Mouse (Mus musculus) midbrain, embryonic 13.5 days (tissue): ENCODE measurements around the gene Ccdc28b. TPM values are rescaled to one million over a fixed set of nuclear protein-coding genes. Genes with fewer than 3 reads are reported as not detected.

Experiments used
- ATAC-seq: fragments of 200-750 bp; cut with Nextera tagmentation; 2 replicates; pipeline ENCODE4 v1.8.0; 2017; ENCODE audit warnings: mild to moderate bottlenecking, moderate TSS enrichment, moderate library complexity
- H3K27ac ChIP-seq: fragments of 300-500 bp; sonication (generic); 2 replicates; pipeline ENCODE4 v1.5.1; 2015; ENCODE audit warnings: inconsistent platforms, mild to moderate bottlenecking, moderate library complexity
- H3K27me3 ChIP-seq: fragments of 300-500 bp; sonication (generic); 2 replicates; pipeline ENCODE4 v1.6.1; 2015; ENCODE audit warnings: mild to moderate bottlenecking, inconsistent platforms
- H3K36me3 ChIP-seq: fragments of 300-500 bp; sonication (generic); 2 replicates; pipeline ENCODE4 v1.6.1; 2015; ENCODE audit warnings: mild to moderate bottlenecking, inconsistent platforms
- H3K4me1 ChIP-seq: fragments of 300-500 bp; sonication (generic); replicated peaks from 2 replicates; pipeline ENCODE4 v1.6.1; 2015; ENCODE audit warnings: inconsistent platforms
- H3K4me2 ChIP-seq: fragments of 300-500 bp; sonication (generic); replicated peaks from 2 replicates; pipeline ENCODE4 v1.6.1; 2015; ENCODE audit warnings: moderate library complexity, mild to moderate bottlenecking, inconsistent platforms
- H3K4me3 ChIP-seq: fragments of 300-500 bp; sonication (generic); replicated peaks from 2 replicates; pipeline ENCODE4 v1.5.1; 2015; ENCODE audit warnings: mild to moderate bottlenecking, inconsistent platforms
- H3K9ac ChIP-seq: fragments of 300-500 bp; sonication (generic); replicated peaks from 2 replicates; pipeline ENCODE4 v1.6.1; 2015; ENCODE audit warnings: mild to moderate bottlenecking, inconsistent platforms
- H3K9me3 ChIP-seq: fragments of 300-500 bp; sonication (generic); 2 replicates; pipeline ENCODE4 v1.6.1; 2016; ENCODE audit warnings: mild to moderate bottlenecking, inconsistent platforms
- WGBS: fragments of 180-500 bp; shearing (Covaris S2); methylation state at CpG from one replicate; pipeline ENCODE4 v1.1.7; 2015; 5-methylcytosine and 5-hydroxymethylcytosine counted together
- polyA plus RNA-seq: library from polyadenylated mRNA; unstranded; fragments of >200 nt; fragmentation: Nextera tagmentation; extraction: Ambion mirVana; gene quantifications from 2 replicates; pipeline ENCODE4 v1.2.1, GENCODE M21; 2015

The Ccdc28b gene
- polyA plus RNA-seq, 1 experiment from 2014 or later, result 137 TPM

DNA sequence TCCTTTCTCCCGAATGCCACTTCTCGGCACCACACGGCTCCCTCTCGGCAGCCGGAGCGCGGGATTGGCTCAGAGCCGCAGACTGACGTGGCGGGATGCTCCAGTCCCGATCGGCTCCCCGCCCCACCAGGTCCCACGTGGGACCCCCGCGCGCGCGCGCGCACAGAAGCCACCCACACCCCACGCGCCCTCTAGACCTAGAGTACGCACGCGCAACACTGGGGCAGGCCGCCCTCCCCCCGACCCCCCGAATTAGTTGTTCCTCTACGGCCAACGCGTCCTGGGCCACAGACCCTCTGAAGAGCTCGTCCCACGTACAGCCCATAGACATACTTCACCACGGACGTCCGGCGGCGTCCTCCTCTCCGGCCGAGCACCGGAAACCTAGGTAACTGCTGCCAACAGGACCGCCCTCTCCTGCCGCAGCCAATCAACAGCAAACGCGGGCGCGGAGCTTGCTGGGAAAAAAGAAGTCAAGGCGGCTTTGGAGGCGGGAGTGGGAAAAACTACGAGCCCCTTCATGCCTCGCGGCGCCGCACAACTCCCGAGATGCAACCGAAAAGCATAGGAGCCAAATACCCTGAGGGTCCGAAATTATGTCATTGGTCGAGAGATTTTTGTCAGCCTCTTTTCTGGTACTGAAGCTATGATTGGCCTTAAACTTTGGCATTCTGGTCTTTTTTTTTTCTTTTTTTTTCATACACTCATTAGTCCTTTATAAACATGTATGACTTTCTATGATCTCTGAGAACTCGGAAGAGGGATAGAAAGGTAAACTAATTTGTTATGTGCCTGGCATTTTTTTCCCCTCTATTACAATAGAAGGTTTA, 17.1 kb upstream of the Ccdc28b start, which contains the start of gene Txlna:
Gene Txlna (minus strand): TSS at position 428 of the 830 bp plus-strand sequence.
- under 1% methylated on average over 60 of the region's 60 CpGs for WGBS
- peak; percentile 98 for ATAC-seq
- H3K27me3 ChIP-seq, result no peaks in the 10 kb centered on the region

DNA sequence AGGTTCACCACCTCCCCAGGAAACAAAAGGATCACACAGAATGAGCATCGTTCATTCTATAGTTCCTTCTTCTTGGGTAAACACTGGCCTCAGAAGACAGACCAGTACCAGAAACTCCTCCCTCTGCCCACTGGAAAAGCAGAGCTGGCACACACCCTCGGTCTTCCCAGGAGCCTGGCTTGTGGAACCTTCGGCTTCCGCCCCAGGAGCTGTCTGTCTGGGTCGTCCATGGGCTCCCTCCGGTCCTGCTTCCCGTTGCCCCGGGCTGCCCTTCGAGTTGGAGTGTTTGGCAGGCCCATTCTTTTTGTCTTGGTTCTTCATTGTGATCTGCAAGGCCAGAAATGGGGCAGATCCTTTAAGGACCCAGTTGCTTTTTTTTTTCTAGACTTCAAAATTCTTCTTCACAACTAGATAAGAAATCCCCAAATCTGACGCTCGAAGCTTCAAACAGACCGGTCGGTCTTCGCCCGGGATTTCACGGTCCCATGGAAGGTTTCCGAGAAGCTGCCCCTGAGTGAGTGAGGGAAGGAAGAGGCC, 16.4 kb upstream of the Ccdc28b start:
- no peak; the same call in 1 of the 2 replicates for ATAC-seq
- H3K27ac ChIP-seq, result peak overlapping the region; percentile 93
- peak overlapping the region; percentile 89 for H3K4me2 ChIP-seq
- no peaks in the 10 kb centered on the region for H3K9me3 ChIP-seq
- peak overlapping the region; percentile 60 for H3K4me3 ChIP-seq
- peak overlapping the region; percentile 73 for H3K9ac ChIP-seq
- 6% methylated on average over 17 of the region's 17 CpGs for WGBS
- H3K36me3 ChIP-seq, result peaks cover 49% of the 10 kb centered on the region
- H3K27me3 ChIP-seq, result no peaks in the 10 kb centered on the region
- peaks cover 33% of the 10 kb centered on the region for H3K4me1 ChIP-seq

More for the DNA sequence above, 17.1 kb upstream of the Ccdc28b start, which contains the start of gene Txlna:
- Histone ChIP-seq H3K36me3 (peaks cover 49% of the 10 kb centered on the region), H3K27ac (peak within 1 kb of the TSS; percentile 93), H3K4me1 (peaks cover 33% of the 10 kb centered on the region), H3K4me3 (peak within 1 kb of the TSS; percentile 60), H3K4me2 (peak within 1 kb of the TSS; percentile 89), H3K9ac (peak within 1 kb of the TSS; percentile 73), H3K9me3 (no peaks in the 10 kb centered on the region)

DNA sequence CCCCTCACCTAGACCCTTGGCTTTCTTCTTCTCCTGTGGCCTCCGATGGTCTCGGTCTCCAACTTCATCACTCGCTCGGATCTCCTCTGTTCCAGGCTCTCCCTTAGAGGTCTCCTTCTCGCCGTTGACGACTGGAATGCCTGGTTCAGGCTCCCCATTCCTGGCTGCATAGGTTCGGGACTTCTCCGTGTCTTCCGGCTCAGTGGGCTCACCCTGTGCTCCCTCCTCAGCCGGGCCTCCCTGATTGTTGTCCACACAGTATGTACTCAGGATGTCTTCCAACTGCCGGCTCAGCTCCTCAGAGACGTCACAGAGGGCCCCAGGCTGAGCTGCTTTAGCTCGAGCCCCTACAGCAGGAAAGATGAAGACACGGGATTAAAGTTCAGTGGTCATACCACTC, 15.5 kb upstream of the Ccdc28b start:
- H3K36me3 ChIP-seq, result peaks cover 51% of the 10 kb centered on the region
- H3K4me2 ChIP-seq, result peak overlapping the region; percentile 89
- peak overlapping the region; percentile 73; the same call in 1 of the 2 replicates for H3K9ac ChIP-seq
- WGBS, result 89% methylated on average over 15 of the region's 15 CpGs
- H3K4me1 ChIP-seq, result peaks cover 33% of the 10 kb centered on the region
- H3K27me3 ChIP-seq, result no peaks in the 10 kb centered on the region
- H3K9me3 ChIP-seq, result no peaks in the 10 kb centered on the region
- ATAC-seq, result no peak
- peak overlapping the region; percentile 60 for H3K4me3 ChIP-seq
- H3K27ac ChIP-seq, result no peak overlapping the region

DNA sequence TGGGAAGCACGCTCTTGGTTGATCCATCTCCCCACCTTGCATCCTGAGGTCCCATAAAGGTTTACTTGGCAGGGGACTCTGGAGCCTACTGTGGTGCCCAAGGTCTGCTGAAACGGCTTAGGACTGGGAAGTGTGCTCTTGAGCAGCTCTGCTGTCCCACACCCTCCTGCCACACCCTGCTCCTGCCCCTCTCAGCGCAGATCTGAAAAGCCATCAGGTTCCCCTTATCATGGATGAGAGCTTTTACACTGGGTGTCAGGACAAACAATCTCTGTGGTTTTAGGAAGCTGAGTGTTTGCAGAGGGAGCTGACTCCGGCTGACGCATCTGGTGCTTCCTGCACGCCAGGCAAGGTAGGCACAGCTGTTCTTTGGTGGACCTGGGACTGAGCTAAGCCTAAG, 10.1 kb upstream of the Ccdc28b start:
- H3K4me2 ChIP-seq, result no peak overlapping the region
- ATAC-seq, result no peak
- 96% methylated on average over 6 of the region's 6 CpGs for WGBS

DNA sequence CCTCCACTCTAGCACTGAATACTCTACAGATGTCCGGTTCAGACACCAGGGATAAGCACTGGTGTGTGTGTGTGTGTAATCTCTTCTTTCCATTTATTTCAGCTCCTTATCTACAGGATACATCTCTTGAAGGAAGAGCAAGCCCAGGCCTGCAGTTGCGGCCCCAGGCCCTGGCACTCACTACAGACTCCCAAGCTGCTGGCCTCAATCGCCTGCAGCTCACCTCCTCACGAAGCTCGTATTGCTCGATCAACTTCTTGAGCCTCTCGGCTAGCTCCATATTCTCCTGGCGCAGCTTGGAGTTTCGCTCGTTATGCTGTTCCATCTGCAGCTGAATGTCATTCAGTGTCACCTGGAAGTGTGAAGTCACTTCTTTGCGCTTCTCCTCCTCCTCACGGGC, 8.1 kb upstream of the Ccdc28b start:
- H3K36me3 ChIP-seq, result peaks cover 99% of the 10 kb centered on the region
- no peak overlapping the region for H3K9ac ChIP-seq
- H3K27ac ChIP-seq, result no peak overlapping the region
- peaks cover 11% of the 10 kb centered on the region; the same call in 1 of the 2 replicates for H3K4me1 ChIP-seq
- H3K27me3 ChIP-seq, result no peaks in the 10 kb centered on the region
- no peak for ATAC-seq
- H3K4me2 ChIP-seq, result no peak overlapping the region
- WGBS, result 91% methylated on average over 12 of the region's 12 CpGs
- H3K9me3 ChIP-seq, result no peaks in the 10 kb centered on the region
- no peak overlapping the region for H3K4me3 ChIP-seq

More for the DNA sequence above, 10.1 kb upstream of the Ccdc28b start:
- Histone ChIP-seq H3K9ac (no peak overlapping the region), H3K4me3 (no peak overlapping the region), H3K4me1 (peaks cover 24% of the 10 kb centered on the region), H3K27me3 (no peaks in the 10 kb centered on the region), H3K9me3 (no peaks in the 10 kb centered on the region), H3K27ac (no peak overlapping the region), H3K36me3 (peaks cover 97% of the 10 kb centered on the region)

DNA sequence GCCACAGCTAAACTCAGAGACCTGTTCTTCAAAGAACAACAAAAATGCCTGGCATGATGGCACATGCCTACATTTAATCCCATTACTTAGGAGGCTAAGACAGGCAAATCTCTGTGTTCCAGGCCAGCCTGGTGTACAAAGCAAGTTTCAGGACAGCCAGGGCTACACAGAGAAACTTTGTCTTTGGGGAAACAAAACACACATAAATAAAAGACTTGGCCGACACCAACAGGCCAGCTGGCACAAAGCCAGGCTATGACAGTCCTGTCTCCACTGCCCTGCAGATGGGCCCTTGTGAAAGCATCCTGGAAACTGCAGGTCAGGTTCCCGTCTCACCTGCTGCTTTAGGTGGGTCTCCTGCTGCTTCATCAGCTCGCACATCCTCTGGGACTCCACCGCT, 7.2 kb upstream of the Ccdc28b start:
- Histone ChIP-seq H3K4me1 (peaks cover 13% of the 10 kb centered on the region; the same call in 1 of the 2 replicates), H3K4me3 (no peak overlapping the region), H3K9ac (no peak overlapping the region), H3K27ac (no peak overlapping the region), H3K9me3 (no peaks in the 10 kb centered on the region), H3K4me2 (no peak overlapping the region), H3K27me3 (no peaks in the 10 kb centered on the region), H3K36me3 (peaks cover 99% of the 10 kb centered on the region)
- no peak for ATAC-seq
- 81% methylated on average over 4 of the region's 4 CpGs for WGBS

DNA sequence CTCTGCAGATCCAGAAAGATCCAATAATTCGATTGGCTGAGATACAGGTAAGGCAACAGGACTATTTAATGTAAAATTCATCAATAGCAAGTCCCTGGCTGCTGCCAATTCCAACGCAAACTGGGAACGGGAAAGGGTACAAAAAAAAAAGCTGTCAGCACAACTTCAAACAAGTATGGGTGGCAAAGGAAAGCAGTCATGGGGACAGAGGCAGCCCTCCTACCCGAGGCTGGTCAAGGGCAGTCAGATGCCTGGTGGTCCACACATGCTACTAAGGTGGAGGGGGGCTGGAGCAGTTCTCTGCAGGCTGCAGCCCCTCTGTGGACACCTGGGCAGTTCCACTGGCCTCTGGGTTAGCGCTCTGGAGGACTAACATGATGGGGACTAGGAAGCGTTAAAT, 2.3 kb upstream of the Ccdc28b start:
- H3K4me1 ChIP-seq, result peaks cover 49% of the 10 kb centered on the region
- WGBS, result 83% methylated on average over 6 of the region's 6 CpGs
- peaks cover 60% of the 10 kb centered on the region for H3K36me3 ChIP-seq
- H3K27me3 ChIP-seq, result no peaks in the 10 kb centered on the region
- H3K27ac ChIP-seq, result no peak overlapping the region
- 0 out of 2 replicates have a peak overlapping the region, but pooled peaks have one; percentile 28 for H3K9ac ChIP-seq
- no peak for ATAC-seq
- H3K9me3 ChIP-seq, result no peaks in the 10 kb centered on the region
- no peak overlapping the region for H3K4me3 ChIP-seq
- no peak overlapping the region for H3K4me2 ChIP-seq

DNA sequence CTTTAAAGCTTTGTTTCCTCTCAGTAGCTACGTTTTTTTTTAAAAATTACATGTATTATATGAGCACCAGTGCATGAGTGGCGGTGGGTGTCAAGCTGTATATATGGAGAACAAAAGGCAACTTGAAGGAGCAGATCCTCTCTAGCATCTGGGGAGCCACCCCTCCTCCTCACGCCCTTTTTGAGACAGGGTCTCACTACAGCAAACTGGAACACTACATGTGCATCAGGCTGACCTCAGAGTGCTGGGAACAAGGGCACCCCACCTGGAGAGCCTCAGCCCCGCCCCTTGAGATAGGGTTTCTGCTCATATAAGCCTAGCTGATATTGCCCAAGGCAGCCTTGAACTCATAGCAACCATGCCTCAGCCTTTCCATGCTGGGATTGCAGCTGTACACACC, 1.7 kb upstream of the Ccdc28b start:
- H3K9ac ChIP-seq, result peak overlapping the region; percentile 74; the same call in 1 of the 2 replicates
- peak overlapping the region; percentile 73 for H3K4me2 ChIP-seq
- no peaks in the 10 kb centered on the region for H3K9me3 ChIP-seq
- H3K4me3 ChIP-seq, result peak overlapping the region; percentile 58; the same call in 1 of the 2 replicates
- peak overlapping the region; percentile 93 for H3K27ac ChIP-seq
- peaks cover 49% of the 10 kb centered on the region for H3K4me1 ChIP-seq
- WGBS, result 46% methylated on average over 4 of the region's 4 CpGs
- H3K36me3 ChIP-seq, result peaks cover 60% of the 10 kb centered on the region
- ATAC-seq, result no peak
- no peaks in the 10 kb centered on the region for H3K27me3 ChIP-seq

DNA sequence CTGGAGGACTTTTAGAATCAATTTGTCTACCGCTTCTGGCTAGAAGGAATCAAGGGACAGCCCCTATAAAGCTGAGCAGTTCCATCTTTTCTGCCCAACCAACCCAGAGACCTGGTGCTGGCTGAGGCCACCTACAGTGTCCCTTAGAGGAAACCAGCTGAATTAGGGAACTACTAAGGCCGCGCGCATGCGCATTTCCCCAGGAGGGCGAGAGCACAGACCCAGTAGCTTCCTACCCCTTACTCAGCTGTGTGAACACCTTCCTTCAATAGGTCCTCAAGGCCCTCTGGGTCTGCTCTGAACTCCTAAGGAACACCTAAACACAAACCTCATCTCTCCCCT, 1.3 kb upstream of the Ccdc28b start:
- H3K27ac ChIP-seq, result peak overlapping the region; percentile 93
- H3K4me2 ChIP-seq, result peak overlapping the region; percentile 73
- peaks cover 51% of the 10 kb centered on the region for H3K4me1 ChIP-seq
- peak overlapping the region; percentile 74 for H3K9ac ChIP-seq
- ATAC-seq, result peak; percentile 28
- no peaks in the 10 kb centered on the region for H3K27me3 ChIP-seq
- no peaks in the 10 kb centered on the region for H3K9me3 ChIP-seq
- peaks cover 57% of the 10 kb centered on the region for H3K36me3 ChIP-seq
- WGBS, result 0% methylated on average over 6 of the region's 6 CpGs
- H3K4me3 ChIP-seq, result peak overlapping the region; percentile 58

DNA sequence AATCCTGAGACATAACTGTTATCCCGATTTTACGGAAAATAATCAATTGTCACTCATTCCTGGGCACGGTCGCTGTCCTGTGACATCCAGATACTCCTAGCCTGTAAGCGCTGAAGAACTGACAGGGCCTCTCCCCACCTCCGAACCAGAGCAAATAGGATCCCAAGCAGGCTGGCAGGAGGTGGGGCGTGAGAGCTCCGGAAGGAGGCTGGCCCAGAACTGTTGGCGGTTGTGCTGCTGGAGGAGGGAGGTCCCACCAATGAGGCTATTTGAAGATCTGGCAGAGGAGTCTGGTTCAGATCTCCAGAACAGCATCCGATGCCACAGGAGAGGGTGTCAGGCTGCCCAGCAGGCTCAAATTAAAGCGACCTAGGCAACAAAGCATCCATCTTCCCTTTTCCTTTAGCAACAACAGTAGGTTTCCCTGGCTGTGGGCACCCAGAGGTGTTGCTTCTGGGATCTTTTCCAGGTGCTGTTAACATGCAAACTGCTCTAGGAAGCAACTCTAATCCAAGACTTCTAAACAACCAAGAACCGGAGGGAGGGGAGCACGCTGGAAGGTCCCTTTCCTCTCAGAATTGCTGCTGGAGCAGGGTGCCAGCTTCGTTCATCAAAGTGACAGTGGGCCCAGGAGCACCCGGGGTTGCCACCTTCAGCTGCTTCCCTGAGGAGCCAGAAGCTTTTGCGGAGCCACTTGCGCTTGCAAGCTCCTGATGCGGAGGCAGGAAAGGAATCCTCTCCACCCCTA, 708 bp upstream of the Ccdc28b start:
- Histone ChIP-seq H3K4me2 (peak overlapping the region; percentile 73), H3K27ac (peak overlapping the region; percentile 93), H3K36me3 (peaks cover 51% of the 10 kb centered on the region), H3K4me1 (peaks cover 51% of the 10 kb centered on the region), H3K9ac (peak overlapping the region; percentile 74), H3K9me3 (no peaks in the 10 kb centered on the region), H3K4me3 (peak overlapping the region; percentile 58), H3K27me3 (no peaks in the 10 kb centered on the region)
- under 1% methylated on average over 18 of the region's 18 CpGs for WGBS
- ATAC-seq, result peak; percentile 92

DNA sequence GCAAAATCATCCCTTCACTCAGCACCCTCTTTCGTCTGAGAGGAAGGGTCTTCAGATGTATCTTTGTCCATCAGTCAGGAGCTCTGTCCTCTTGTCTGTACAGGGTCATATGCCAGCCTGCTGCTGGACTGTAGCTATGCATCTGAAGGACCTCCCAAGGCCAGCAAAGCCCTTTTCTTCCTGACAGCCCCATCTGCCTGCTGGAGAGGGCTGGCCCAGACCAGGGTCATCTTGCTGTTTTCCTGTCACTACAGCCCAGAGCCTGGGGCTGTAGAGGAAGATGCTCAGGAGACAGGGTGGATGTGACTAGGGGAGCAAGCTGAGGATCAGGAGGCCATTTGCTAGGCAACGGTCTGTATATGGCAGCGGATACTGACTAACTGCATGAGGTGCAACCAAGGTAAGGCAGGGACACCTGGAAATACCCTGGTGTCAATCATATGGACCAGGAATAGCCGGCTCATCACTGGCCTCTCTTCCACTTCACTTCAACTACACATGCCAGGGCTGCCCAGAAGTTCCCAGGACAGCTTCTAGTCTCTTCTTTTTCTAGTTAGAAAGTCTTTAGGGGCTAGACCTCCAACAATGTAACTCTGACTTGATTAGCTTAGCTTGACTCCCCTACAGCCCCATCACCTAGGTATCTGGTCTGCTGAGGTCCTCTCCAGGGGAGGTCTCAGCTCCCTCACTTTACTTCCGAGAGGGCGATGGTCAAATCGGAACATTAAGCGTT, 778 bp downstream of the Ccdc28b start:
- Histone ChIP-seq H3K27me3 (no peaks in the 10 kb centered on the region), H3K9me3 (no peaks in the 10 kb centered on the region), H3K36me3 (peaks cover 36% of the 10 kb centered on the region), H3K27ac (peak overlapping the region; percentile 93), H3K9ac (peak overlapping the region; percentile 74), H3K4me1 (peaks cover 58% of the 10 kb centered on the region), H3K4me3 (peak overlapping the region; percentile 58), H3K4me2 (peak overlapping the region; percentile 73)
- no peak for ATAC-seq
- WGBS, result 18% methylated on average over 8 of the region's 8 CpGs
